Mouse (Mus musculus) testis, postnatal 14 days (tissue): ENCODE measurements around the gene R3hdm4.

Source experiments
- DNase-seq: peaks from one replicate; pipeline ENCODE4 v3.0.0; 2021; ENCODE audit warnings: low spot score

The R3hdm4 gene

GRCm38 (mm10) chr10:79866601-79867000, 54.4 kb downstream of the R3hdm4 start:
- no peak for DNase-seq

GRCm38 (mm10) chr10:79865801-79866295, 55.2 kb downstream of the R3hdm4 start:
- DNase-seq: no peak

DNA sequence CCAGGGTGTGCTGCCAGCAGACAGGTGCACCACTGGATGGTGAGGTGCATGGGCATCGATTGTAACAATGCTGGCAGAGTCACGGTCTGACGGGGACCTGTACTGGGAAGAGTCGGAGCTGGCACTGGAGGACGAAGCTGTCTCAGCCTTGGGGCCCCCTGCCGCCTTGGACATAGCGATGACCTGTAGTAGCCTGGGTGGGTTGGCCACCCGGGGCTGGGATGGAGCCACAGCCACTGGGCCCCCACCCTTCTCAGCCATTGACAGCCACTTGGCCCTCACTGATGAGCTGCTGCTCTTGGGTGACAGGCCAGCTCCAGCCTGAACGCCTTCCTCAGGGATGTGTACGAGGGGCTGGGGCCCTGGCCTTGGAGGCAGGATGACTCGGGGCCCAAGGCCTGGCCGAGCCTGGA, 55.8 kb downstream of the R3hdm4 start:
- DNase-seq: no peak

GRCm38 (mm10) chr10:79864351-79865188, 56.4 kb downstream of the R3hdm4 start:
- DNase-seq: no peak

GRCm38 (mm10) chr10:79862925-79863324, 58.1 kb downstream of the R3hdm4 start:
- DNase-seq: no peak

DNA sequence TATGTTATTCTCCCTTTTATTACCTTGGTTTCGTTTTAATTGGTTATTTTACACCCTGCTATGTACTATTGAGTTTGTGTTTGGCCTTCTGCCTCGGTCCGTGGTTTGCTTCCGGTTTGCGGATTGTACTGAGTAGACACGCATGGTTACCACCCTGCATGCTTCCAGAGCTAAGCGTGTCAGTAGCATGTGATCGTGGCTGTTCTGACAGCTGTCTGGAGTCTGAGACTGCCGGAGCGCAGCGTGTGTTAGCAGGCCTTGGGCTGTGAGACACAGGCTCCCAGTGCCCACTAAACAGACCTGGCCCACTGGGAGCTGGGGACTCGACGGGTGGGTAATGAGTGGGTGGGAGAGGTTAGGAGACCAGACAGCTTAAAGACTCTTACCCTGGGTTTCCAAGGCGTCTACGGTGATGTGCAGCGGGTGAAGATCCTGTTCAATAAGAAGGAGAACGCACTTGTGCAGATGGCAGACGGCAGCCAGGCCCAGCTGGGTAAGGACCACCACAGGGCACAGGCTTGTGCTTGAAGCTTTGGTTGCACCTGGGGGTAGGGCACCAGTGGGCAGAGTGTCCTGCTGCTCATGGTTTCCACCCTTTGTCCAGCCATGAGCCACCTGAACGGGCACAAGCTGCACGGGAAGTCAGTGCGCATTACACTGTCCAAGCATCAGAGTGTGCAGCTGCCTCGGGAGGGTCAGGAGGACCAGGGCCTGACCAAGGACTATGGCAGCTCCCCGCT, 58.8 kb downstream of the R3hdm4 start:
- no peak for DNase-seq

- no peak for DNase-seq
Measured at GRCm38 (mm10) chr10:79861230-79862048, 59.6 kb downstream of the R3hdm4 start.

- DNase-seq: no peak
Measured at GRCm38 (mm10) chr10:79860079-79860911, 60.7 kb downstream of the R3hdm4 start.
